Mouse (Mus musculus): ENCODE measurements around the gene Galnt10.

DNA sequence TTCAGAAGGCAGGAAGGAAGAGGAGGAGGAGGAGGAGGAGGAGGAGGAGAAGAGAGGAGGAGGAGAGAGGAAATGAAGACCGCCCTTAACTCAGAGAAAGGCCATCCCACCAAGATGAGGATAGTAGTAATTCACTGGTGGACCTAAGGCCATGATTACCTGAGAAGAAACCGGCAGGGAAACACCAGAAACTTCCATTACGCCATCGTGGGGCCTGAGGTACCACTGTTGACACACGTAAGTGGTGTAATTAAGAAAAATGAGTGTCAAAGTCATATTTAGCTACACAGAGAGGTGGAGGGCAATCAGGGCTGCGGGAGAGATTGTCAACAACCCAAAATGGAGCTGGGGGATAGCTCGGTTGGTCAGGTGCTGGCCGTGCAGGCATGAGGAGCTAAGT is 23.0 kb downstream of the Galnt10 start:
- TF ChIP-seq CTCF (IDR thresholded peaks at IDR 0.05; ENCODE audit: extremely low read depth, insufficient read depth, insufficient read length, insufficient replicate concordance) (no peak), POLR2A (IDR thresholded peaks at IDR 0.05; ENCODE audit: low read depth, low read length) (no peak)

Measured in spleen, adult 2 months (tissue).